Mouse (Mus musculus): Measurements from ENCODE around the gene Pebp1.

DNA sequence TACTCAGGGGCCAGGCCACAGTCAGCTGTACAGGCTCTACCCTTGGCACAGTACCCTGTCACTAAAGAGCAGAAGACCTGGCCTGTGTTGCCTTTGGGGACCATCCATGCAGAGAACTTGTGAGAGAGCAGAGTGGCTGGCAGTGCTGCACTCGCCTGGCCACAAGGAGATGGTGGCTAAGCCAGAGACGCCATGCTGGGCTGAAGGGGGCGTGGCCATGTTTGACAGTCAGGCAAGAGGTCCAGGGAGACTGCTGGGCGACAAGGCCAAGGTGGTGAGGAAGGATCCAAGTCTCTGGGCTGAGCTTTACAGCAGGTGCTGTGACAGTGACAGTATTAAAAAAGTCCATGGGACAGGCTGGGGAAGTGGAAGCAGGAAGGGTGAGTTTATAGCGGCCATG lies 18.7 kb downstream of the Pebp1 start:
- TF ChIP-seq CTCF (IDR thresholded peaks at IDR 0.05; ENCODE audit: low read depth, low read length) (no peak), POLR2A (IDR thresholded peaks at IDR 0.05; ENCODE audit: extremely low read depth, insufficient read depth, low read length) (no peak)

Data from liver, adult 2 months (tissue).